ENCODE assay signal across 23 mouse cellular contexts in the genomic region with DNA sequence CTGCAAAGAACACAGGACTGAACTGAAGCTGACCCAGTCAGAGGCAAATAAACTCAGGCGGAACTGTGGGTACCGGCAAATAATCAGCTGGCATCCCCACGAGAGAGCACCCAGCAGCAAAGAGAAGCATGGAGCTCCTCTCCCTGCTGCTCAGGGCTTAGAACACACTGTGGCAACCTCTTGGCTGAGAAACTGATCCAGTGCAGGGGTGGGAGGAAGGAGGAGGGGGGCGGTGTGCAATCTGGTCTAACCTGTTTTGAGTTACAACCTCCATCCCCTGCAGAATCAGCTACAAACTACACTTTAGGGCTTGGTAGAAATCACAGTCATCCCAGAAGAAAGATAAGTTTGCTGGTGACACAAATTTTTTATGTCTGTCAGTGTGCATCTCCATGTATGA. TPM values are rescaled to one million over a fixed set of nuclear protein-coding genes. Genes with fewer than 3 reads are reported as not detected.
DNase-seq lines count a peak whose midpoint lies in the region; ATAC-seq and TF ChIP-seq lines count a peak whose summit lies in the region.
"Had no signal": no experiment of that assay in that cellular context is flagged by ENCODE, and none has a peak within 500 bp of the region (broad histone marks: within the 10 kb centered on the region; RNA-seq: fewer than 3 reads in every experiment).

No protein-coding gene starts in this region.

- no peaks in the 10 kb centered on the region for H3K9me3 ChIP-seq in lung, embryonic 14.5 days (ENCODE audit: low read depth, low read length)
- no peaks in the 10 kb centered on the region for H3K9me3 ChIP-seq in E14TG2a.4 (ENCODE audit: low read length)
- H3K9me3 ChIP-seq in intestine, embryonic 16.5 days (ENCODE audit: control insufficient read depth, low read length) = no peaks in the 10 kb centered on the region
- H3K9me3 ChIP-seq in heart, embryonic 12.5 days (replicated peaks) = no peaks in the 10 kb centered on the region
- H3K9me3 ChIP-seq: forebrain, embryonic 15.5 days; heart, embryonic 15.5 days; kidney, embryonic 15.5 days; limb, embryonic 13.5 days; midbrain, embryonic 10.5 days had no signal

- ATAC-seq in lung, embryonic 14.5 days (ENCODE audit: insufficient read depth) = peak; percentile 58; the same call in 1 of the 2 replicates
- ATAC-seq in intestine, embryonic 16.5 days = peak; percentile 84
- no peak for ATAC-seq in heart, embryonic 12.5 days (ENCODE audit: insufficient number of reproducible peaks, low FRiP score)
- ATAC-seq: forebrain, embryonic 15.5 days had no signal

- 29% methylated on average over 4 of the region's 4 CpGs for WGBS in lung, embryonic 14.5 days
- WGBS in intestine, embryonic 16.5 days = 41% methylated on average over 4 of the region's 4 CpGs
- 43% methylated on average over 4 of the region's 4 CpGs for WGBS in heart, embryonic 12.5 days

- intact Hi-C loops in heart, postnatal 14 days (cut with DNase I) = no loop called here

- H3K4me1 ChIP-seq in lung, embryonic 14.5 days (ENCODE audit: insufficient read depth) = no peaks in the 10 kb centered on the region
- no peaks in the 10 kb centered on the region for H3K4me1 ChIP-seq in E14TG2a.4 (replicated peaks; ENCODE audit: low read depth, low read length)
- peaks cover 3% of the 10 kb centered on the region; the same call in 1 of the 2 replicates for H3K4me1 ChIP-seq in intestine, embryonic 16.5 days (ENCODE audit: control insufficient read depth, insufficient read depth, low read length)
- no peaks in the 10 kb centered on the region for H3K4me1 ChIP-seq in heart, embryonic 12.5 days (replicated peaks)
- H3K4me1 ChIP-seq: forebrain, embryonic 15.5 days; heart, embryonic 15.5 days; kidney, embryonic 15.5 days; limb, embryonic 13.5 days had no signal

- H3K4me3 ChIP-seq in lung, embryonic 14.5 days (ENCODE audit: low read depth, low read length) = no peak overlapping the region
- H3K4me3 ChIP-seq in E14TG2a.4 (replicated peaks; ENCODE audit: low read length) = peak overlapping the region; percentile 26; the same call in 1 of the 2 replicates
- no peak overlapping the region for H3K4me3 ChIP-seq in intestine, embryonic 16.5 days (ENCODE audit: low read length)
- H3K4me3 ChIP-seq in heart, embryonic 12.5 days = no peak overlapping the region
- H3K4me3 ChIP-seq: erythroblast, embryonic 14.5 days; forebrain, embryonic 15.5 days; heart, adult 2 months; heart, embryonic 15.5 days; kidney, embryonic 15.5 days; limb, embryonic 13.5 days; midbrain, embryonic 10.5 days had no signal

- H3K9ac ChIP-seq in lung, embryonic 14.5 days = no peak overlapping the region
- no peak overlapping the region for H3K9ac ChIP-seq in intestine, embryonic 16.5 days (ENCODE audit: low read depth, low read length)
- no peak overlapping the region for H3K9ac ChIP-seq in heart, embryonic 12.5 days
- H3K9ac ChIP-seq: forebrain, embryonic 15.5 days; heart, embryonic 15.5 days; kidney, embryonic 15.5 days; limb, embryonic 13.5 days; liver, embryonic 14.5 days had no signal

- H3K4me2 ChIP-seq in lung, embryonic 14.5 days = no peak overlapping the region
- H3K4me2 ChIP-seq in intestine, embryonic 16.5 days (ENCODE audit: low read depth, low read length) = no peak overlapping the region
- no peak overlapping the region for H3K4me2 ChIP-seq in heart, embryonic 12.5 days
- H3K4me2 ChIP-seq: forebrain, embryonic 15.5 days; heart, embryonic 15.5 days; kidney, embryonic 15.5 days; limb, embryonic 13.5 days had no signal

- H3K27me3 ChIP-seq in lung, embryonic 14.5 days (ENCODE audit: insufficient read depth, low read length) = no peaks in the 10 kb centered on the region
- H3K27me3 ChIP-seq in E14TG2a.4 (ENCODE audit: insufficient read depth, low read length) = no peaks in the 10 kb centered on the region
- H3K27me3 ChIP-seq in intestine, embryonic 16.5 days (replicated peaks; ENCODE audit: control insufficient read depth, insufficient read depth, low read length) = no peaks in the 10 kb centered on the region
- H3K27me3 ChIP-seq in heart, embryonic 12.5 days (replicated peaks) = 0 out of 2 replicates have a peak, but pooled peaks cover 12% of the 10 kb centered on the region
- H3K27me3 ChIP-seq: forebrain, embryonic 15.5 days; heart, embryonic 15.5 days; kidney, embryonic 15.5 days; limb, embryonic 13.5 days had no signal

- no peak for TF ChIP-seq CTCF in lung, embryonic 14.5 days (IDR thresholded peaks at IDR 0.05; ENCODE audit: low read depth)
- TF ChIP-seq CTCF in E14TG2a.4 (conservative IDR thresholded peaks at IDR 0.05; ENCODE audit: low read length) = no peak

- no peak overlapping the region for H3K27ac ChIP-seq in lung, embryonic 14.5 days (ENCODE audit: low read depth)
- H3K27ac ChIP-seq in intestine, embryonic 16.5 days (ENCODE audit: low read length) = 0 out of 2 replicates have a peak overlapping the region, but pooled peaks have one; percentile 0
- no peak overlapping the region for H3K27ac ChIP-seq in heart, embryonic 12.5 days (ENCODE audit: poor library complexity, severe bottlenecking)
- H3K27ac ChIP-seq: forebrain, embryonic 15.5 days; heart, adult 2 months; heart, embryonic 15.5 days; kidney, embryonic 15.5 days; limb, embryonic 13.5 days; liver, embryonic 14.5 days; macrophage; midbrain, embryonic 10.5 days had no signal

- no peaks in the 10 kb centered on the region for H3K36me3 ChIP-seq in lung, embryonic 14.5 days (ENCODE audit: insufficient read depth)
- no peaks in the 10 kb centered on the region for H3K36me3 ChIP-seq in E14TG2a.4 (ENCODE audit: insufficient read depth, low read length)
- no peaks in the 10 kb centered on the region for H3K36me3 ChIP-seq in intestine, embryonic 16.5 days (ENCODE audit: control insufficient read depth, insufficient read depth, low read length)
- H3K36me3 ChIP-seq in heart, embryonic 12.5 days = no peaks in the 10 kb centered on the region
- H3K36me3 ChIP-seq: forebrain, embryonic 15.5 days; heart, embryonic 15.5 days; kidney, embryonic 15.5 days; limb, embryonic 13.5 days; midbrain, embryonic 10.5 days had no signal

- DNase-seq in lung, embryonic 14.5 days = peak; percentile 30
- no peak for DNase-seq in lung, postnatal 10 days
- DNase-seq in embryo, embryonic 9.5 days (ENCODE audit: extremely low spot score) = peak; percentile 10
- no peak for DNase-seq in heart, postnatal 14 days
- no peak for DNase-seq in ovary, postnatal 36 days (ENCODE audit: low spot score)
- DNase-seq: cerebellum, adult 8-10 months; gastrocnemius, postnatal 25 days; heart, adult 2 months; layer of hippocampus, adult 9-11 months; right cerebral cortex, postnatal 4 days; thymus, postnatal 14 days had no signal

RNA-seq across cellular contexts. Expression of gene Slc6a20b, which starts 19.0 kb away (rescaled TPM):
- polyA plus RNA-seq in lung, embryonic 14.5 days (2014; fragmentation: Nextera tagmentation; extraction: Ambion mirVana) = 0.14 and 0.27 TPM in 2 replicates
- 0.57 and 0.76 TPM in 2 replicates for polyA plus RNA-seq in intestine, embryonic 16.5 days (2015; fragmentation: Nextera tagmentation; extraction: Ambion mirVana)
- total RNA-seq in heart, postnatal 14 days (2021) = not detected
- 0.09 and 0.18 TPM in 2 replicates for polyA plus RNA-seq in heart, embryonic 12.5 days (2016; fragmentation: Nextera tagmentation; extraction: Ambion mirVana)
- total RNA-seq: gastrocnemius, postnatal 25 days; heart, adult 2 months had no signal

RNA-seq across cellular contexts. Expression of gene Ccr9, which starts 26.9 kb away (rescaled TPM):
- 0.09 TPM in 2 replicates for polyA plus RNA-seq in lung, embryonic 14.5 days (2014; fragmentation: Nextera tagmentation; extraction: Ambion mirVana)
- polyA plus RNA-seq in intestine, embryonic 16.5 days (2015; fragmentation: Nextera tagmentation; extraction: Ambion mirVana) = 0.70 and 1.4 TPM in 2 replicates
- total RNA-seq in heart, postnatal 14 days (2021) = 1 to 10 TPM in 1 of 2 experiments, under 1 TPM in 1; 0.48 to 9.2 TPM
- polyA plus RNA-seq in heart, embryonic 12.5 days (2016; fragmentation: Nextera tagmentation; extraction: Ambion mirVana) = 0.05 and 0.11 TPM in 2 replicates
- polyA plus RNA-seq: erythroblast, embryonic 14.5 days had no signal

RNA-seq across cellular contexts. Expression of gene Slc6a20a, which starts 27.3 kb away (rescaled TPM):
- 0.13 and 0.14 TPM in 2 replicates for polyA plus RNA-seq in lung, embryonic 14.5 days (2014; fragmentation: Nextera tagmentation; extraction: Ambion mirVana)
- polyA plus RNA-seq in intestine, embryonic 16.5 days (2015; fragmentation: Nextera tagmentation; extraction: Ambion mirVana) = 32.5 and 39.9 TPM in 2 replicates
- total RNA-seq in heart, postnatal 14 days (2021) = not detected
- polyA plus RNA-seq in heart, embryonic 12.5 days (2016; fragmentation: Nextera tagmentation; extraction: Ambion mirVana) = 0.09 TPM in 1 of 2 replicates, not detected in the other
- total RNA-seq: gastrocnemius, postnatal 25 days; heart, adult 2 months; neutrophil, adult 5-6 weeks had no signal
- polyA plus RNA-seq: heart, embryonic 15.5 days; limb, embryonic 13.5 days had no signal

Comparison
In these comparisons a context has a peak if more than half of its experiments do, and no peak if none do; other contexts are left out.
1. DNase-seq: peak in lung, embryonic 14.5 days (single experiment) and embryo, embryonic 9.5 days (single experiment); none in lung, postnatal 10 days (single experiment), heart, postnatal 14 days (0 of 2) and ovary, postnatal 36 days (single experiment).
2. RNA of gene Slc6a20a, which starts 27.3 kb away (polyA plus RNA-seq): 32.5 to 39.9 TPM in intestine, embryonic 16.5 days; 0.13 to 0.14 TPM in lung, embryonic 14.5 days and 0.09 TPM in heart, embryonic 12.5 days; every median in the first group is over 10 times any median in the second.